Mouse (Mus musculus) lung, adult 2 months (tissue): ENCODE results near the gene Zfhx3. TPM values are rescaled to one million over a fixed set of nuclear protein-coding genes. Genes with fewer than 3 reads are reported as not detected.

Source experiments
- DNase-seq: peaks from one replicate; pipeline ENCODE4 v3.0.0; 2022
- H3K4me1 ChIP-seq: fragments of 200-500 bp; 2 replicates; pipeline ENCODE4 v1.6.1; 2011; ENCODE audit warnings: low read length; ENCODE audit not compliant: control insufficient read depth, insufficient read depth
- H3K4me3 ChIP-seq: fragments of 200-500 bp; replicated peaks from 2 replicates; pipeline ENCODE3; 2011; ENCODE audit warnings: low read depth, mild to moderate bottlenecking, control low read depth, low read length; ENCODE audit errors: extremely low read depth
- CTCF ChIP-seq: fragments of 200-500 bp; IDR thresholded peaks from 2 replicates; pipeline ENCODE4 v1.5.1; 2011; ENCODE audit warnings: mild to moderate bottlenecking, low read length, control low read depth; ENCODE audit not compliant: insufficient read depth
- POLR2A ChIP-seq: fragments of 200-500 bp; IDR thresholded peaks from 2 replicates; pipeline ENCODE4 v1.6.1; 2011; ENCODE audit warnings: low read depth, mild to moderate bottlenecking, control low read depth, low read length, borderline replicate concordance; ENCODE audit errors: extremely low read depth
- WGBS: fragments of 180-500 bp; shearing (Covaris S2); methylation state at CpG from one replicate; pipeline ENCODE4 v1.1.7; 2018; 5-methylcytosine and 5-hydroxymethylcytosine counted together
- polyA plus RNA-seq: library from polyadenylated mRNA; depleted of rRNA; stranded (reverse); fragments of >200 nt; gene quantifications from 2 replicates; pipeline ENCODE4 v1.2.3, GENCODE M21; 2012

Zfhx3 gene
- polyA plus RNA-seq, 1 experiment: 8.0 TPM

DNA sequence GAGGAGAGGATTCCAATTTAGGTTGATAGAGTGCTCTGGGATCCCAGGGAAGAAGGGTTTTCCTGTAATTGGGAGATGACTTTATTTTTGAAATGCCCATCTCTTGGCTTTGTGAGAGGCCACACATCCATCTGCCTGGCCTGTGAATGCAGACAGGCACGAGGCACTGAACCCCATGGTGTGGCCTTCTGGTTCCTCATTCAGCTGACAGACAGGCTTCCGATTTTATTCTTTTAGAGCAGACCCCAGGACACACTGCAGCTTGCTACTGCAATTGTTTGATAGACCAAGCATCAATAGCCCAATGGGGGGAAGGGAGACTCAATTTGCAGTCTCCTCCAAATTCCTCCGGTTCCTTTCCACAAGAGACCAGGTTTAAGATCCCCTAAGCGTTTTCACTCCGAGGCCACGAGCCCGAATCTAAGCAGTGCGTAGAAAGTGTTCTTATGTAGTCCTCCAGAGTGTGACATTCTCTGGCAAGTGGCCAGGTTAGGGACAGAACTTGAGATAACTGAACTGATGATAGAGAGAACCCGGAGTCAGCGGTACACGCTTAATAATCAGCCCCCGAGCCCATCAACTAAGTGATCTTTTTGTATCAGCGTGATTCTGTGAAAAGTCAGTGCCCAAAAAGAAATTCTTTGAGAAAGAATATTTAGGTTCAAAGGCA lies 275.9 kb downstream of the Zfhx3 start:
- WGBS: 50% methylated on average over 13 of the region's 13 CpGs
- no peak overlapping the region for H3K4me3 ChIP-seq
- H3K4me1 ChIP-seq: no peaks in the 10 kb centered on the region
- no peak for DNase-seq
- no peak for TF ChIP-seq POLR2A
- TF ChIP-seq CTCF: no peak

DNA sequence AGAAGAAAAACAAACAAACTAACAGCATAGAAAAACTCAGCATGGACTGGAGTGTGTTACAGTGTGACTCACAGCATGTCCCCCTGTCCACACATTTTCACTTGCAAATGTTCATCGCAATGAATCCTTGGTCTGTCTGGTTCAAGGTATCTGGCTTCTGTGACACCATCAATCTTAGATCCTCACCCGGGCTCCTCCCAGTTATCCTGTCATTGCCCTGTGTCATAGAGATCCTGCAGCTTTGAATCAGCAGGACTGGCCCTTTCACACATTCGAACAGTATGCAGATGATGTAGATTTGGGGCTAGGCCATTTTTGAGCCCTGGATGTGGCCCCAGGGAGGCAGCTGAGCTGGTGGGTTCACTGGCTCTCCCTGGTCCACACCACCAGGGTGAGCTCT lies 278.1 kb downstream of the Zfhx3 start:
- 56% methylated on average over 3 of the region's 3 CpGs for WGBS
- DNase-seq: no peak
- Histone ChIP-seq H3K4me1 (no peaks in the 10 kb centered on the region), H3K4me3 (no peak overlapping the region)
- TF ChIP-seq CTCF (no peak), POLR2A (no peak)

DNA sequence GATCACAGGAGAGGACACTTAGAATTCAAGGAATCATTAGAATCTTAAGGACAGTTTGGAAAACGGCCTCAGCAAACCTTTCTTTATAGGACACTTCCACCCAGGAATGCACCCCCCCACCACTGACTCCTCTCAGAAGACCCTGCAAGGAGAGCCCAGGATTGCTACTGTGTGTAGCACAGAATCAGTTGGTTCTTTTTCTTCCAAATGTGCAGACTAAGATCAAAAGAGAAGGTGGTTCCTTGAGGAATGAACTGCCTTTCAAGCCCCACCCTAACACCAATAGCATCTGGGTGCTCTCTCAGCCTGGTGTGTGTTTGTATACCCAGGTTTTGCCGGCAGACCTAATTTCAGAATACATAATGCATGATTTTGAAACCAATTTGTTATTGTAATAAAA lies 279.6 kb downstream of the Zfhx3 start:
- WGBS: 66% methylated on average over 2 of the region's 2 CpGs
- H3K4me1 ChIP-seq: no peaks in the 10 kb centered on the region
- no peak for DNase-seq
- H3K4me3 ChIP-seq: no peak overlapping the region
- TF ChIP-seq CTCF: no peak

DNA sequence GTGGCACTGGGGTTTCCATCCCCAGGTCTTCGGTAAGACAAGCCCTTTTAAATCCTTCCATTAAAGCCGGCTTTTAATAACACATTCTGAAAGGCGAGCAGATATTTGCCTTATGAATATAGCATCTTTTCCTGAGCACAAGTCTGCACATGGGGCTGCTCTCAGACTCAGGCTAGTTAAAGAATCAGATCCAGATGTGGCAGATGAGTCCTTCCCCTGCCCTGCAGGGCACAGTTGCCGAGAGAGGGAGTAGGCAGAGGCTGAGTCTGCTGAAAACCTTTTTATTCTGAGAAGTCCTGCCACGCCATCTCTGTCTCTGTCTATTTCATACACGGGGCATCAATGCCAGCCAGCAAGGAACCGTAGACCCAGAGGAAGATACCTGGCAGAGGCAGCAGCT lies 289.9 kb downstream of the Zfhx3 start:
- Histone ChIP-seq H3K4me3 (no peak overlapping the region), H3K4me1 (no peaks in the 10 kb centered on the region)
- DNase-seq: no peak
- no peak for TF ChIP-seq CTCF
- TF ChIP-seq POLR2A: no peak
- 86% methylated on average over 7 of the region's 7 CpGs for WGBS

DNA sequence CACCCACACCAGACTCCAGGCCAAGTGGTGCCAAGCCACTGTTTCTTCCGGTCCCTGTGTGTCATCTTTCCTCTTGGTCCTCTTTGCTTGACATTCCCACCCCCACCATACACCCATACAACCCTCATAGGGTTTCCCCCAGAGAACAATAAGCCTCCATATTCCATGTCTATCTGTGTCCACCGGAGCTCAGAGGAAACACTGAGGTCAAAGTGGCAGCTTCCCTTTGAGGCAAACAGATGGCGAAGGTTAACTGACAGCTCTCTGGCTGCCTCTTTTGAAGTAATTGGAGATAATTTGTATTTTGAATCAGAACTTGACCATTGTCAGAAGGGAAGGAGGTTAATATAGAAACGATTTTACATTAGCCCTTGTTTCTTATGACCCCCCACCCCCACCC lies 292.0 kb downstream of the Zfhx3 start:
- no peaks in the 10 kb centered on the region for H3K4me1 ChIP-seq
- WGBS: 43% methylated on average over 4 of the region's 4 CpGs
- TF ChIP-seq POLR2A (no peak), CTCF (no peak)
- DNase-seq: no peak
- H3K4me3 ChIP-seq: no peak overlapping the region

DNA sequence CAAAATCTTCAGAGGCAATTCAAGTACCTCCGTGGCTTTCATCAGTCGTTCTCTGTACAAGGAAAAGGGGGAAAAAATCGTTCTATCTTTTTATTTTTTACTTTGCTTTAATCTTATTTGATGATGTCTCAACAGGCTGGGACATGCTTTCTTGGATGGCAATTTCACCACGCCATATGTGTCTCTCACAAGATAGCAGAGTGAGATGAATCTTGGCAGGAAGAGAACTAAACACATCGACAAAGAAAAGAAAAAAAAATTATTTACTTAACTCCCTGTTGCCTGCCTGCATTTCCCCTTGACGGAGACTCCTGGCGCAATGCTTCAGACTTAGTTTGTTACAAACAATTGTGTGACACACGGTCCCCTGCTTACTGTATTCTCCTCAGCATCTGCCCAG lies 294.3 kb downstream of the Zfhx3 start:
- no peak for DNase-seq
- Histone ChIP-seq H3K4me3 (no peak overlapping the region), H3K4me1 (no peaks in the 10 kb centered on the region)
- WGBS: 37% methylated on average over 8 of the region's 8 CpGs
- TF ChIP-seq POLR2A: no peak
- no peak for TF ChIP-seq CTCF

DNA sequence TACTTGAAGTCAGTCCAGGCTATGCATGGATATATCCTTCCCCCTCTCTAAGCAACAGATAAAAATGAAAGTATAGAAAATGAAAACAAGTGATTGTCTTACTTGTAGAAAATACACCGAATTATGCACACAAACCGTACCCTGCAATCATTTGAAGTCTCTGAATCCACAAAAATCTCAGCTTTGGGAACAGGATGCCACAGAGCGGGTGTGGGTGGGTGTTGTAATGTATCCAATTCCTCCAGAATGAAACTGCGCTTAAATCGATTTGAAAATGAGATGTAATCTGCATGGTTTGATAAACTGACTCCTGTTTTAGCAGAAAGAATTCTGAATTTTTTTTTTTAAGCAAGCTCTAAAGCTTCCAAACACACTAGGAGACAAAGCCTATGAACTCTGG lies 297.1 kb downstream of the Zfhx3 start:
- Histone ChIP-seq H3K4me3 (no peak overlapping the region), H3K4me1 (no peaks in the 10 kb centered on the region)
- WGBS: 81% methylated on average over 5 of the region's 5 CpGs
- TF ChIP-seq CTCF: no peak
- no peak for TF ChIP-seq POLR2A
- no peak for DNase-seq

DNA sequence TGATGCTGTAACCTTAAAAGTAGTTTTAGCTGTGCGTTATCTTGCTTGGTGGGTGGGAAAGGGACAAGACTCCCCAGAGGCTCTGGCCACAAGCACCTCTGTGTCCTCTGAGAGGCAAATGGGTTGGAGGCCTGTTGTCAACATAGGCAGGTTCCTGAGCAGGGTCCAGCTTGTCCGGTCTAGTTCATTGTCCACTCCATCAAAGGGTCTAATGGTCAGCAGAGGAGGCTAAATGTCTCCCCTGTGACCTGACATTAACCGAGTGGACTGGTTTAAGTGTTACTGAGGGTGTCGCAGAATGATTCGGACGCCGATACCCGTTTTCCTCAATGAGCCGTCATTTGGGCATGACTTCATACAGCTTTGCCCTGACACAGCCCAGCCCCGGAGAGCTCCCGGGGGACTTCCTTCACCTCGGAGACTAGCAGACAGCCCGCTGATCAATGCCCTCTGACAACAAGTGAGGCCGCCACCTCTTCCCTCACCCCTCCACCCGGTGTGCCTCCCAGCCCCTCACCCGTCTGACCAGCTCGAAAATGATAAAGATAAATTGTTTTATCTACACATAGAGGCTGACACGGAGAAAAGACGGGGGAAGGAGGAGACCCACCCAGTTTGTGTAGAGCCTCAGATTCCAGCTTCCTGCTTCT lies 298.7 kb downstream of the Zfhx3 start:
- WGBS: 25% methylated on average over 19 of the region's 19 CpGs
- H3K4me3 ChIP-seq: no peak overlapping the region
- TF ChIP-seq CTCF: no peak
- TF ChIP-seq POLR2A: no peak

DNA sequence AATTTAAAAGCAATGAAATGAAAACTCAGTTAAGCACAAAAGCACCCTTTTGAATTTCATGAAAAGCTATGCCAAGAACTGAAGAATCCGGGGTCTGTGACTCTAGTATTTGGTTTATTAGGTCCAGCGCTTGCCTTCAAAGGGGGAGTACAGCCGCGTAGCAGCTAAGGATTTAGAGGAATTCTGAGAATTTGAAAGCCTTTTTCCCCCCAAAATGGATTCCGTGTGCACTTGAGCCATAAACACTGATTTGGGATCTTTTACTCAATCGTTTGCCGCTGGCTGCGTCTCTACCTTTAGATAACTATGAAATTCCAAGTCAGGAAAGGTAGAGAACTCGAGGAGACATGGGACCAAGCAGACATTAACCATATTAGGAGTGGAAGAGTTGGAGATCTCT lies 300.8 kb downstream of the Zfhx3 start:
- H3K4me1 ChIP-seq: no peaks in the 10 kb centered on the region
- DNase-seq: no peak

More for the DNA sequence above, 298.7 kb downstream of the Zfhx3 start:
- DNase-seq: no peak
- H3K4me1 ChIP-seq: no peaks in the 10 kb centered on the region

DNA sequence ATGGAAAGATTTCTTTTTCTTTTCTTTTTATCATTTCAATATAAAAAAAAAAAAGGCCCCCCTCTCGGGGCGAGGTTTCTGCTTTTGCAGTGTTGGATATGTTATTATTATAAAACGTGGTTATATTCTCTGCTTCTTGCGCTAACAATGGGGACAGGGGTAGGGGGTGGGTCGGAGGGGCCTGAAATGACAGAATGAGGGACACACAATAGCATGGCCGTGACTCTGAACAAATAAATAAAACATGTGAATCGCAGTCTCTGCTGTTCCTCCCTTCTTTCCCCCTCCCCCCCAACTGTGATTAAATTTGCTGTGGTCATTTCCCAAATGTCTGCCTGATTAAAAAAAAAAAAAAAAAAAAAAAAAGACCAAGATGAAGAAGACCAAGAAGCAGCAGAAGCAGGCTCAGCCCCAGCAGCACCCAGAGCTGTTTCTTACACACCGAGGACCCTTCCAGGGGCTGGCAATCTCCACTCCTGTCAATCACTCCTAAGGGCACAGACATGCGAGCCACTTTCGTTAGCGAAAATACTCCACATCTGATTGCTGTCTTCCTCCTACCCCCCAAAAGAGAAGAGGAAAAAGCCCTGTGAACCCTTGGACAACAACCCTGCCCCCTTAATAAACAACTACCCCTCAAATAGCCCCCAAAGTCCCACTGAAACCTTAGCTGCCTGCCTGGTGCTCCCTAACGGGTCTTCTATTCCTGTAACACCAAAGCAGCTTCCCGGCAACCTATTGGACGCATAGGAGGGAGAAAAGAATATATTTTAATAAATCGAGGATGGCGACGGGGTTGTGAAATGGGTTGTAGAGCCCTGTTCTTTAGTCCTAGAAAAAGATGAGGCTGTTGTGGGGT lies 302.4 kb downstream of the Zfhx3 start:
- DNase-seq: no peak
- Histone ChIP-seq H3K4me3 (no peak overlapping the region), H3K4me1 (no peaks in the 10 kb centered on the region)
- 41% methylated on average over 17 of the region's 17 CpGs for WGBS
- TF ChIP-seq CTCF: no peak
- TF ChIP-seq POLR2A: no peak

More for the DNA sequence above, 300.8 kb downstream of the Zfhx3 start:
- 58% methylated on average over 9 of the region's 9 CpGs for WGBS
- no peak overlapping the region for H3K4me3 ChIP-seq
- TF ChIP-seq POLR2A (no peak), CTCF (no peak)

DNA sequence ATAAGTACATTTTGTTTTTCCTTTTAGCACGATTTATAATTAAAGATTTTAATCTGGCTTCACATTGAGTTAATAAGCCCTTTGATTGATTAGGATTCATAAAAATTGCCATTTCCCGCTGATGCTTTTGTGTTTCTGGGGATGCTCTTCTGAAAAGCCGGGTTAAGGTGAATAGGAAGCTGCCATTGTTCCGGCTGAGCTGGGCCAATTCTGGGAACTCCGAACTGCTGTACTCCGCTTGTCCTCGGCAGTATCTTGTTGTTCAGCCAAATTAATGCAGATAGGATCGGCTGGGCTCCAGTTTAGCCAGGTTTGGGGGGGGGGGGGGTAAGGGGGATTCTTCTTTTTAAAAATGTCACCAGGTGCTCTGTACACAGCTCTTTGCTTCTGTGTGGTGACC lies 303.1 kb downstream of the Zfhx3 start:
- no peak overlapping the region for H3K4me3 ChIP-seq
- no peak for DNase-seq
- no peak for TF ChIP-seq POLR2A
- no peak for TF ChIP-seq CTCF
- H3K4me1 ChIP-seq: no peaks in the 10 kb centered on the region
- 59% methylated on average over 8 of the region's 8 CpGs for WGBS
